Mouse (Mus musculus): ENCODE results near the gene Klf13.

The Klf13 gene

GRCm38 (mm10) chr7:63888674-63889073, 50.0 kb downstream of the Klf13 start:
- in situ Hi-C loops (cut with MseI, MboI) = no loop called here

DNA sequence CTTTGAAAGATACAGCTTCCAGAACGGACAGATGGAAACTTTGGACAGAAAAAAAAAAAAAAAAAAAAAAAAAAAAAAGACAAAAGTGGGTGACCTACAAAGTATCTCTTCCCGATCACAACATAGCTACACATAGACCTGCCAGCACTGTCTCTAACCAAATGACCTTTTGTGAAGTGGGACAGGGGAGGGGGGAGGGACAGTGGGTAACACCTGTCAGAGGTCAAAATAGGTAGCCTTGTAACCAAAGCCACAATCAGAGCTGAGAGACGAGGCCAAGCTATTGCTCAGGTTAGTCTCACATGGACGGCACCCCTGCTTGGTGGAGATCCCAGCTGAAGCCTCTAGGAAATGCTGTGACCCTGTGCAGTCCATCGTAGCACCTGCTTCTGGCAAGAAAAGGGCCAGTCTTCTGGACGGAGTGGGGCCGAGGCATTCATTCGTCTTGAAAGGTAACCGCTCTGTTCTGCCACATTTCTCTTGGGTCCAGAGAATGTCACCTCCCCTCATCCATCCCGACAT, 51.1 kb downstream of the Klf13 start:
- in situ Hi-C loops (cut with MseI, MboI) = no loop called here

DNA sequence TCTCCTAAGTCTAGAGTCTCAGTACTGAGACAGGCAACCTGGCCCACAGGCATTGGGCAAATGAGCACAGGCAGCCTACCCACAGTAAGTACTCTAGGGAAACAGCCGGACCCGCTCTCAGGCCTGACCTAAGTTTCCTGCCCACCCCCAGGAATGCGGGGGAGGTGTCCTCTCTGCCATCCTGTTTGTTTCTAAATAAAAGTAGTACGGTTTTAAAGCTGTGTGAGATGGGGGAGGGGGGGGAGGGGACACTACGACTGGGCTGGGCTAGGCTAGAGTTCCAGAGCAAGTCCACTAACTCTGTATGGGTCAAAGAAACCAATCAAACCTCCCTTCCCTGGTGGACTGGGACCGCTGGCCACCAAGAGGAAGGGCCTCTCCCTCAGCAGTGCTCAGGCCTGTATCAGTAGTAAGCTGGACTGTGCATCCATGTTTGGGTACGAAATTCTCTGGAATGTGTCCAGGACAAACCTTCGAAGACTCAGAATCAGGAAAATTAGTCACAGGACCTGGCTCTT, 51.6 kb downstream of the Klf13 start:
- in situ Hi-C loops (cut with MseI, MboI) = no loop called here

- in situ Hi-C loops (cut with MseI, MboI) = no loop called here
These were observed 53.7 kb downstream of the Klf13 start for GRCm38 (mm10) chr7:63885025-63885424.

- in situ Hi-C loops (cut with MseI, MboI) = no loop called here
These were observed 56.0 kb downstream of the Klf13 start for GRCm38 (mm10) chr7:63882739-63883138.

- in situ Hi-C loops (cut with MseI, MboI) = no loop called here
These were observed 59.1 kb downstream of the Klf13 start for GRCm38 (mm10) chr7:63879583-63879982.

DNA sequence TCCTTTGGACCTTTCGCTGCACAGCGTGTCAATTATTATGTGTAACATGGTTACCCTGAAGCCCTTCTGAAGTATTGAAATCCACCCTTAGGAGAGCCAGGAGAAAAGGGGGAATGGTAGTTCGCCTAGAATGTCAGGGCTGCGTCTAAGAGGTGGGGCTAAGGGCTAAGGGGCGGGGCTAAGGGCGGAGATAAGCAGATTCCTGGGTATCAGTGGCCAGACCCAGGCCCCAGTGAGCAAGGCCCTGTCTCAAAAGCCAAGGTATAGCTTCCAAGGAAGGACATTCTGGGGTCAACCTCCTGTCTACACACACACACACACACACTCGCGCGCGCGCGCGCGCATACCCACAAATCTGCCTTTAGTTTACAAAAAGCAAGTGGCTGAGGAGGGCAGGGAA, 61.1 kb downstream of the Klf13 start:
- in situ Hi-C loops (cut with MseI, MboI) = no loop called here

DNA sequence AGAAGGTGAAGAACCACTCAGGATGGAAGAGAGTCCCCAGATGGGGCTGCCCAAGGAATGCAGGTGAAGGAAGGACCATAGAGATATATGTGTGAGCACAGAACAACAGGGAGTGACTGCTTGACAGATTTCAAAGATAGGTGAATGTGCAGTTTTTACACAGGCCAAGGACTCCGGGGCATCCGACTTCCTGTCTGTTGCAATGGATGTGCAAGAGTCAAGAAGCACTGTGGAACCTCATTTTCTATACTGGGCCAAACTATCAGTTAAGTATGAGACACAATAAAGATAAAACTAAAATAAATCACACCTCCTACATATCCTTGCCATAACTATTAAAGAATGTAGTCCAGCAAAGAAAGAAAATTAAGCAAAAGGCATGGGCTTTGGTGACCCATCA, 62.1 kb downstream of the Klf13 start:
- in situ Hi-C loops (cut with MseI, MboI) = no loop called here

DNA sequence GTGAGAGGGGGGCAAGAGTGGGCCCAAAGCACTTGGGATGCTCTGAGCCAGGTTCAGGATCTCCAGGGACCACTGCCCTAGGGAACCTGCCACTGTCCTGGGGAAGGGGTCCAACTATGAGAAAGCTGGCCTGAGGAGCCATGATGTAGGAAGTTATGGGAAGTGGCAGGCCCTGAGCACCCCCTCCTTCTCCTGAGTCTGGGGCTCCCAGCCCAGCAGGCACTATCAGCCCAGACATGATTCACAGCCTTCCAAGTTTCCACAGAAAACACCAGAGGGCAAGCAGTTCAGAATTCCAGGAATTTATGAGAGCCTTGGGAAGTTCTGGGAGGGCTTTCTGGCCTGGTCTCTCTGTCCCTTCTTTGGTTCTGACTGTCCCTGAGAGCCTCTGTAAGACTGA, 63.0 kb downstream of the Klf13 start:
- in situ Hi-C loops (cut with MseI, MboI) = no loop called here

- in situ Hi-C loops (cut with MseI, MboI) = no loop called here
These were observed 64.8 kb downstream of the Klf13 start for GRCm38 (mm10) chr7:63873880-63874279.

DNA sequence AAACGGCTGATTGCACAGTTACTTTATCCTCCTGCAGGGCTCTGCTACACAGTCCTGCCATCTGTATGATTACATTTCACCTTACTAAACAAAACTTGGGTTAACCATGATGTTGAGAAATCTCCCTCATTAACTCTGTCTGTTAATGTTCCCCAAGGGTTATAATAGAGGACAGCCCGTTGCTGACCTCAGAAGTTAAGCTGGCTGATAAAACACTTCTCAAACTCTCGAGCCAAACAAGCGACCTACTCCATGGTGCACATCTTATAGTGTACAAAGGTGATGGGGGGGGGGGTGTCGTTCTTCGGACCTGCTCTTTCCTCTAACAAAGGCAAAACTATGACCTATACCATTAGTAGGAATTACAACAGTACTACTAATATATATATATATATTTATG, 67.0 kb downstream of the Klf13 start:
- in situ Hi-C loops (cut with MseI, MboI) = no loop called here

DNA sequence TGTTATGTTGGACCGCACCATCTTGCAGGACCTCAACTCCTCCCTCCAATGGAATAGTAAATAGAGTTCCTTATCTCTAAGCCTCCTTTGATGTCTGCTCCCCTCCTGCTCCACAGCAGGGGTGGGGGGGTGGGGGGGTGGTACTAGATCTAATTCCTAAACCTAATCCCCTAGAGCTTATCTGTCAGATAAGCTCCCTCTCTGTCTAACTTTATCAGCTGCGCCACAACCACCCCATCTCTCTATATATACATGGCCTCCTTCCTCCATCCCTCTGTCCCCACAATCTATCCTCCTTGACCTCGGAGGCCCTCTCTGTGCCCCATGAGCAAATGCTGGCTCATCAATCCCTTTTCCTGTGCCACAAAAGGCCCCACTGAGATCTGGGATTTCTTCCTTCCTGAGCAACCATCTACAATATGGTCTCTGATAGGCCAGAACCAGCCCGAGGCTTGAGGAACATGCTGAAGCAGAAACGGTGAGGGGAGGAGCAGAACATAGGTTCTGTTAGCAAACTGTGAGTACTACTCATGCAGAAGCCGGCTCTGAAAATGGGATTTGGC, 70.3 kb downstream of the Klf13 start:
- in situ Hi-C loops (cut with MseI, MboI) = no loop called here

DNA sequence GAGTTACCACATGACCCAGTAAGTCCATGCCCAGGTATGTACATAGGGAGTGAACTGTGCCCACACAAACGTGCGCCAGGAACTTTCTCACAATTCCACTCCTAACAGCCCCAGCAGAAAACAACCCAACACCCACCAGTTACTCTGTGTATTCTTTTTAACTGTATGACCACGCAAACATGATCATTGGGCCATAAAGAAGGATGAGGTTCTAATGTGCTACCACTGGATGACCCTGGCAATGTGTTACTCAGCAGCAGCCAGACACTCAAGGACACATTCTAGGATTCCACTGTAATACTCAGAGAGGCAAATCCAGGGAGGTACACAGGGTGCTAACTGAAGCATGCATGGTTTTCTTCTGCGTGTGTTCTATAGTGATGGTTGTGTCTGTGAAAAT, 72.8 kb downstream of the Klf13 start:
- in situ Hi-C loops (cut with MseI, MboI) = no loop called here

GRCm38 (mm10) chr7:63863046-63863445, 75.7 kb downstream of the Klf13 start:
- in situ Hi-C loops (cut with MseI, MboI) = no loop called here

- in situ Hi-C loops (cut with MseI, MboI) = no loop called here
These were observed 77.6 kb downstream of the Klf13 start for GRCm38 (mm10) chr7:63861123-63861522.

DNA sequence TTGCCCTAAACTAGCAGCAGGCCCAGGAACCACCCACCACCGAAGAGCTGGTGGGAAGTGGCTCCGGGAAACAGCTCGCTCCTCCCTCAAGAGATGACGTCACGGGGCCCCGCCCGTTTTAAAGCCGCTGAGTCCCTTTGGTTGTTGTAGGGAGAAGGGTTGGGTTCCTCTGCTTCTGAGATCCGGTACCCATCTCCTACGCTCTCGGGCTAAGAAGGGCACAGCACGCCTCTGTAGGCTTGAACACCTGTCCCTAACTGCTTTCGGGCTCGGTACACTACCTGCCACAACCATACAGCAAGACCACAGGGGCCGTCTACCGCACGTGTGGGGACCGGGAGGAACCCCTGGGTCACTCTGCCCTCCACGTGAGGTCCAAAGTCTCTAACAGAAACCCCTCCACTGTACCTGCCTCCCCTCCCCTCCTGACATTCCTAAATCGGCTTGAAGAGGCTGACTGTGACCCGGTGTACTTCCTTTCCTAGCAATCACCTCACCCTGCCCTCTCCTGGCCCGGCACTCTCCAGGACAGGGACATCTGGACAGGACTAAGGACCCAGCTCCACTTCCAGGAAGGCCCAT, 80.1 kb downstream of the Klf13 start:
- in situ Hi-C loops (cut with MseI, MboI) = no loop called here

DNA sequence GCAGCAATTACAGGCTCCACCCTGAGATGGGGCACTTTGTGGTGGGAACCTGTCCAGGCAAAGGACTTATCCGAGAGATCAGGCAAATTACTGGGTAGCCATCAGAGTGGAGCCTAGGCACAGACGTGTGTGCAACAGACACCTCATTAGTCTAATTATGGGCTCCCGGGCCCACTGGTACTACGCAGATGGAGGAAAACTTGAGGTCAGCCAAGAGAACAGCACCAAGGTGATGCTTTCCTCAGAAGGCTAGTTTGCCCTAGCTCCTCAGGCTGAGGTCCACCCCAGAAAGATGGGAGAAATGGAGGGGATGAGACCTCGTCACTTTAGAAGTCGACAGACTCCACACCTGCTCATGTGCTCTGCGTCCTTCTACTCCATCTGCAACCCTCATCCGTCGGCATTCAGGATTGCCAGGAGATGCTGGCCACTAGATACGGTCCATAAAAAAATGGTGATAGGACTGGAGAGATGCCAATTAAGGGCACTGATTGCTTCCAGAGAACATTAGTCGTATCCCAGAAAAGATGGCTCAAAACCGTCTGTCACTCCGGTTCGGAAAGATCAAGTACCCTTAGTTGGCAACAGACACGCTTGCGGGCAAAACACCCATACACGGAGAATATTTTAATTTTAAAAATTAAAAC, 80.8 kb downstream of the Klf13 start:
- in situ Hi-C loops (cut with MseI, MboI) = no loop called here

DNA sequence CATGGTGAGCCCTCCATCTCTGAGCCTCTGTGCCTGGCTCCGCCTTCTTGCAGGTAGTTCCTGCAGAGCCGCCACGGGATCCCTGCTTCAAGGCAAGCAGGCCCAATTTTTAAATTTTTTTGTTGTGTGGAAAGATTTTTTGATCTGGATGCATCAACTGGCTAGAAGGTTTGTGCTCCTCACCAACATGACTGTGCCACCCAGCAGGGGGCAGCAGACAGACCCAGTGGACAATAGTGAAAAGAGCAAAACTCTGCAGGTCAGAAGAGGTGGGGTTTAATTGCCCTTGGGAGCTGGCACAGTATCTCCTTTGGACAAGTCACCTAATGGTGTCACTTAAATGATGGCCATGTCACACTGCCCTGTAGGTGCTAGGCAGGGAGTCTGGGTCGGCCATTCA, 83.4 kb downstream of the Klf13 start:
- in situ Hi-C loops (cut with MseI, MboI) = no loop called here

DNA sequence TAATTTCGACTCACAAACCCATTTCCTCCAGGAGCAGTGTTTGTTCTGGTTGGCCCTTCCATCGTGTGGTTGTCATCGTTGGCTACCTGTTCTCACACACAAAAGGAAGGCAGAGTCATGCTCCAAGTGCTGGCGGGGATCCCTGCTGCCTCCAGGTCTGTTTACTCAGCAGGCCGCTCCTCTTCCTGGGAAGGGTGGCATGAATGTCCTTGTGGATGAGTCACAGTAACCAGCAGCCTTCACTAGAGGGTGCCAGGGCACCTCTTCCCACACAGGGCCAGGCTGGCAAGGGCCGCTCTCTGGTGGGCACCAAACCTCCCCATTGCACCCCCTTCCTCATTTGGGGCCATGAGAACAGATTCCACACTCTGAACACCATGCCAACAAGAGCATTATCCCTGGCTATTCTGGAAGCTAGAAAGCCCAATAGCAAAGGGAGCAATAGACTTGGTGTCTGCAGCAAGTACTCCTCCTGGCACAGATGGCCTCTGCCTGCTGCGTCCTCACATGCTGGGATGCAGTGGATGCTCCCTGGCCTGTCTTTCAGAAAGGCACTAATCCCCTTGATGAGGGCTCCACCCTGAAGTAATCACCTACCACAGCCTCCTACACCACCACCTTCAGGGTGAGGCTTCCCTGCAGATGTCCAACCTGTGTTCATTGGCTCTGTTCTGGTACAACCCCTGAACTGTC, 86.7 kb downstream of the Klf13 start:
- in situ Hi-C loops (cut with MseI, MboI) = no loop called here

Data from mouse trophoblast stem cell (cell line).